Mouse (Mus musculus) layer of hippocampus, adult 2 months (tissue): ENCODE data around the gene Sgms1. TPM values are rescaled to one million over a fixed set of nuclear protein-coding genes. Genes with fewer than 3 reads are reported as not detected.
"Not testable (repeated sequence)": the region's sequence is repeated elsewhere in the genome, so short reads cannot be mapped to it uniquely, and the experiment has no call there.

ENCODE experiments used
- DNase-seq, 2 experiments: peaks; one replicate each; pipeline ENCODE4 v3.0.0; 2022; ENCODE audit warnings: low spot score in 2 of 2
- H3K27ac ChIP-seq: fragments of 200-600 bp; 2 replicates; pipeline ENCODE4 v1.8.1; 2022
- H3K4me3 ChIP-seq: fragments of 200-600 bp; 2 replicates; pipeline ENCODE4 v1.8.1; 2022; ENCODE audit warnings: mild to moderate bottlenecking
- CTCF ChIP-seq: fragments of 200-600 bp; conservative IDR thresholded peaks from 2 replicates; pipeline ENCODE4 v1.8.1; 2022; ENCODE audit warnings: antibody characterized with exemption, mild to moderate bottlenecking, moderate library complexity
- total RNA-seq, 2 experiments: library from RNA; stranded (reverse); gene quantifications; 2 replicates each; pipeline ENCODE4 v1.2.3; 2021

Gene Sgms1
- total RNA-seq, 2 experiments from 2014 or later, result 53.9 to 59.6 TPM

GRCm38 (mm10) chr19:32107771-32108306 is 281.7 kb downstream of the Sgms1 start, which contains the start of gene Asah2:
TSS of gene Asah2 (minus strand) at chr19:32108211.
- Histone ChIP-seq H3K27ac (peak within 1 kb of the TSS; percentile 97), H3K4me3 (peak within 1 kb of the TSS; percentile 85)
- peak; percentile 64 for TF ChIP-seq CTCF
- peak; percentile 58 to 67 for DNase-seq

- Histone ChIP-seq H3K27ac (no peak overlapping the region), H3K4me3 (no peak overlapping the region)
- TF ChIP-seq CTCF, result no peak
- no peak for DNase-seq
Observed at GRCm38 (mm10) chr19:32106750-32107149, 282.8 kb downstream of the Sgms1 start.

GRCm38 (mm10) chr19:32104217-32104616 is 285.3 kb downstream of the Sgms1 start:
- no peak for DNase-seq
- no peak overlapping the region for H3K4me3 ChIP-seq
- no peak for TF ChIP-seq CTCF
- no peak overlapping the region for H3K27ac ChIP-seq

DNA sequence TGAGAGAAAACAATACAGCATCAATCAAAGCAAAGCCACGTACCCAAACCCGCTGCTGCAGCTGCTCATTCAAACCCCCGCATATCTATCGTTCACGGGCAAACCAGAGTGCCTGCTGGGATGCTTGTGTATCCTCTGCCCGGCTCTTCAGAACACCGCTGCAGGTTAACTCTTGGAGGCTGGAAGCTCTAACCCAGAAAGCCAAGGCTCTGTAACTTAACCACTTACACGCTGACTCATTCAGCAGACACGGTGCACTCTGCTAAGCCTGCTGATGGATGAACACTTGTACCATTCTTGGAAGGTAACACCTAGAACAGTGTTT is 286.6 kb downstream of the Sgms1 start:
- peak; percentile 22 to 23 for DNase-seq
- TF ChIP-seq CTCF, result no peak
- Histone ChIP-seq H3K27ac (peak overlapping the region; percentile 58), H3K4me3 (peak overlapping the region; percentile 57)

DNA sequence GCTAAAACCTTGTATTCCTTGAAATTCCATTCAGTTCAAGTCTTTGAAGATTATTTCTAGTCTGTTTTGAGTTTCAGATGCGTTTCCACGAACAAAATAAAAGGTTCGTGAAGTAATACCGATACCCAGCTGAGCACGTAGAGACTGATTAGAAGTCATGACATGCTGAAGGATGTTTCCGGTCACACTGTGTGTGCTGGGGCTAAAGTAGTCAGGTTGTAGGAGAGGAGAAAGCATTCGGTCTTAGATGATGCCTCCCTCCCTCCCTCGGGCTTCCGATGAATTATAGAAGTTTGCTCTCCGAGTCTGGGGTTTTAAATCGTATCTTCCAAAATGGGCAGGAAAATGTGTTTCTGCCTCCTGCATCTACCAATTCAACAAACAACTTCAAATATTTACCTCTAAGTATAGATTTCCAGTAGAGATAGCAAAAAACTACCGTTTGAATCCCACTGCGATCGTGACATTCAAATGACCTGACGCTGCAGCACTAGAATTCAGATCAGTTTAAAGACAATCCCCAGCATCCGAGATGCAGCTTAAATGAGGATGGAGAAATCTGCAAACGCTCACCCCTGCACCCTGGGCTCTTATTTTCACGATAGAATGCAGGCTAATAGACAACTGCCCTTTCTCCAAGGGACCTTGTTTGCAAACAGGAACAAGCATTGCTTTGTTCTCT is 287.1 kb downstream of the Sgms1 start:
- no peak for TF ChIP-seq CTCF
- Histone ChIP-seq H3K27ac (peak overlapping the region; percentile 58), H3K4me3 (peak overlapping the region; percentile 57)
- DNase-seq, result no peak

DNA sequence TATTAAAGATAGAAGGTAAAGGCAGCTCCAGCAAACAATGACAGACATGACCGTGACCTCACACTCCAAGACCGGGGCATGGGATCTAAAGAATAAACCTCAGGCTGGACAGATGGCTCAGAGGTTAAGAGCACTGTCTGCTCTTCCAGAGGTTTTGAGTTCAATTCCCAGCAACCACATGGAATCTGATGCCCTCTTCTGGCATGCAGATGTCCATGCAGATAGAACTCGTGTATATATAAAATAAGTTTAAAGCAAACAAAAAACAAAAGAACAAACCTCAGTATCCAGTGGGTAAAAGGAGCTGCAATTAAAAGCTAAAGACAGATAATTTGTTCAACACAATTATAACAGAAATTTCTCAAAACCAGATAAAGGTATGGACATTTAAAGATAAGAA is 290.9 kb downstream of the Sgms1 start:
- Histone ChIP-seq H3K4me3 (no peak overlapping the region), H3K27ac (no peak overlapping the region)
- peak; percentile 59 for TF ChIP-seq CTCF
- DNase-seq, result no peak

GRCm38 (mm10) chr19:32092358-32092757 is 297.2 kb downstream of the Sgms1 start:
- no peak for TF ChIP-seq CTCF
- H3K27ac ChIP-seq, result no peak overlapping the region
- no peak for DNase-seq

GRCm38 (mm10) chr19:32090804-32091203 is 298.7 kb downstream of the Sgms1 start:
- H3K27ac ChIP-seq, result no peak overlapping the region
- TF ChIP-seq CTCF, result no peak
- DNase-seq, result no peak
- no peak overlapping the region for H3K4me3 ChIP-seq

More at GRCm38 (mm10) chr19:32092358-32092757, 297.2 kb downstream of the Sgms1 start:
- no peak overlapping the region for H3K4me3 ChIP-seq

- DNase-seq, result no peak
- no peak for TF ChIP-seq CTCF
Observed at GRCm38 (mm10) chr19:32088570-32088969, 300.9 kb downstream of the Sgms1 start.

GRCm38 (mm10) chr19:32087736-32088470 is 301.6 kb downstream of the Sgms1 start:
- DNase-seq, result no peak
- no peak overlapping the region for H3K27ac ChIP-seq
- TF ChIP-seq CTCF, result no peak
- no peak overlapping the region for H3K4me3 ChIP-seq

More at GRCm38 (mm10) chr19:32088570-32088969, 300.9 kb downstream of the Sgms1 start:
- H3K4me3 ChIP-seq, result no peak overlapping the region
- no peak overlapping the region for H3K27ac ChIP-seq

GRCm38 (mm10) chr19:32084813-32085212 is 304.7 kb downstream of the Sgms1 start:
- H3K27ac ChIP-seq, DNase-seq, H3K4me3 ChIP-seq: not testable (repeated sequence)

Other genes with a start within 250 kb of the Sgms1 start
- gene Rpl9-ps6, start 76.9 kb upstream of the Sgms1 start, total RNA-seq, result 10 to 100 TPM; 30.6 to 35.4 TPM
- 10 to 100 TPM; 58.2 to 64.3 TPM for gene Minpp1, start 96.1 kb upstream of the Sgms1 start, total RNA-seq
- 10 to 100 TPM; 14.7 to 15.1 TPM for gene Papss2, start 206.1 kb upstream of the Sgms1 start, total RNA-seq